Mouse (Mus musculus): ENCODE data around the gene Mrpl42. TPM values are rescaled to one million over a fixed set of nuclear protein-coding genes. Genes with fewer than 3 reads are reported as not detected.
A peak's percentile ranks its signal among the peaks of the same experiment; 100 is the strongest.

The Mrpl42 gene
- polyA plus RNA-seq, 1 experiment from 2014 or later: 358 TPM

DNA sequence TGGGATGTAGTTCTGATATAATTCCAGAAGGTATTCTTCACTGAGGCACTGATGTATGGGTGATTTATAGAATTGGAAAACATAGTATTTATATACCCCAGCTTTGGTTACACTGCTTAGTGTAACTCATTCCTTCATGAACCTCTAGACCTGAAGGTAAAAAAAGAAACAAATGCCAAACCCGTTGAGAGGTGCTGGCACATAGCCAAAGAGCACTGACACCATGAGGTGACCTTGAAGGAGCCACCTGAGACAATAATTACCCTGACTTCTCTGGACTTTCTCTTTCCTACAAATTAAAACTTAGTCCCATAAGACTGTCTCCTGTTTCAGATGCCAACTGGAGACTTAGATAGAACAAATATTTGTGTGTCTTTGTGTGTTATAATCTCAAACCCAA lies 2.6 kb upstream of the Mrpl42 start:
- 19% methylated on average over 1 of the region's 1 CpGs for WGBS
- no peaks in the 10 kb centered on the region for H3K9me3 ChIP-seq (ENCODE audit: low read depth, low read length)
- peaks cover 2% of the 10 kb centered on the region; the same call in 1 of the 2 replicates for H3K4me1 ChIP-seq (ENCODE audit: insufficient read depth)
- ATAC-seq (ENCODE audit: insufficient read depth): no peak
- no peaks in the 10 kb centered on the region for H3K27me3 ChIP-seq (ENCODE audit: insufficient read depth, low read length)
- H3K9ac ChIP-seq: no peak overlapping the region
- TF ChIP-seq CTCF (IDR thresholded peaks at IDR 0.05; ENCODE audit: low read depth): no peak
- no peaks in the 10 kb centered on the region for H3K36me3 ChIP-seq (ENCODE audit: insufficient read depth)
- no peak overlapping the region for H3K27ac ChIP-seq (ENCODE audit: low read depth)
- DNase-seq: peak; percentile 22
- H3K4me3 ChIP-seq (ENCODE audit: low read depth, low read length): no peak overlapping the region
- no peak overlapping the region for H3K4me2 ChIP-seq

- Histone ChIP-seq H3K27ac (ENCODE audit: low read depth) (no peak overlapping the region), H3K36me3 (ENCODE audit: insufficient read depth) (no peaks in the 10 kb centered on the region), H3K4me3 (ENCODE audit: low read depth, low read length) (no peak overlapping the region), H3K27me3 (ENCODE audit: insufficient read depth, low read length) (no peaks in the 10 kb centered on the region), H3K4me2 (no peak overlapping the region), H3K9me3 (ENCODE audit: low read depth, low read length) (no peaks in the 10 kb centered on the region), H3K9ac (no peak overlapping the region), H3K4me1 (ENCODE audit: insufficient read depth) (peaks cover 2% of the 10 kb centered on the region; the same call in 1 of the 2 replicates)
- no peak for DNase-seq
- 79% methylated on average over 14 of the region's 14 CpGs for WGBS
- ATAC-seq (ENCODE audit: insufficient read depth): no peak
- TF ChIP-seq CTCF (IDR thresholded peaks at IDR 0.05; ENCODE audit: low read depth): no peak
Observed at GRCm38 (mm10) chr10:95503443-95504235, 1.9 kb upstream of the Mrpl42 start.

DNA sequence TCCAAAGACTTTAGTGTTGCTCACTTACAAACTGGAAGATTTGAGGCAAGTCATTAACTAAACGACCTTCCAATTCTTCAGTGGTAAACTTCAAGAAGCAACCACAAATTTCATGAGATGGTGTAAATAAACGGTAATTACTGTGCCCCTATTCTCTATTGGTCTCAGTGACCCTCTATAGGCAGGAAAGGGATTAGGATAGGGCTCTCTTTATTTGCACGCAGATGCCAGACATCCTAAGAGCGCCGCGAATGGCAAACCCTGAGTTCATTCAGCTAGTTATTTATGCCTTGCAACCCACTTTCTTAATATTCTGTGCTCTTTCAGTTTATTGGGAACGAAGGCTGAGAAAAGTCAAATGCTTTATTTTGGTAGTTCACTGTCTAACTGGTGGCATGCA lies 707 bp downstream of the Mrpl42 start:
- 3% methylated on average over 7 of the region's 7 CpGs for WGBS

DNA sequence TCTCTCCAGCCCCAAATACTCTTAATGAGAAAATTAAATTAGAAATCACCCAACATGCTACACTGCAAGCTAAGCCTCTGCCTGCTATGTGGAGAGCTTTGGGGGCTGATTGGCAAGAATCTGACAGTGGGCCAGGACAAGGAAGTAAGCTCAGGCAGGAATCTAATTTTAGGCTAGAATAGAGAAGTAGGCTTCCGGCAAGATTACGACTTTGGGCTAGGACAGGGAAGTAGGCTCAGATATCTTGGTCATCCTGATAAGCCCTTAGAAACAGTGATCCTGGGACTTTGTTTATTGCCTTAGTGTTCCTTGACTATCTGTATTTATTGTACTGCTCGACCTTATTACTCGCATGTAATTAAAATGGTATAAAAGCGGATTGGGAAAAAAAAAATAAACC lies 7.5 kb downstream of the Mrpl42 start:
- H3K9me3 ChIP-seq (ENCODE audit: low read depth, low read length): no peaks in the 10 kb centered on the region
- ATAC-seq (ENCODE audit: insufficient read depth): no peak
- H3K36me3 ChIP-seq (ENCODE audit: insufficient read depth): peaks cover 78% of the 10 kb centered on the region
- DNase-seq: no peak
- TF ChIP-seq CTCF (IDR thresholded peaks at IDR 0.05; ENCODE audit: low read depth): no peak
- H3K27me3 ChIP-seq (ENCODE audit: insufficient read depth, low read length): no peaks in the 10 kb centered on the region
- H3K4me1 ChIP-seq (ENCODE audit: insufficient read depth): no peaks in the 10 kb centered on the region
- 88% methylated on average over 5 of the region's 5 CpGs for WGBS
- H3K9ac ChIP-seq: no peak overlapping the region
- no peak overlapping the region for H3K4me2 ChIP-seq
- no peak overlapping the region for H3K4me3 ChIP-seq (ENCODE audit: low read depth, low read length)
- H3K27ac ChIP-seq (ENCODE audit: low read depth): no peak overlapping the region

More for the DNA sequence above, 707 bp downstream of the Mrpl42 start:
- H3K27ac ChIP-seq (ENCODE audit: low read depth): peak overlapping the region; percentile 85
- peaks cover 13% of the 10 kb centered on the region for H3K36me3 ChIP-seq (ENCODE audit: insufficient read depth)
- H3K27me3 ChIP-seq (ENCODE audit: insufficient read depth, low read length): no peaks in the 10 kb centered on the region
- H3K4me1 ChIP-seq (ENCODE audit: insufficient read depth): peaks cover 2% of the 10 kb centered on the region; the same call in 1 of the 2 replicates
- H3K4me3 ChIP-seq (ENCODE audit: low read depth, low read length): peak overlapping the region; percentile 86
- no peaks in the 10 kb centered on the region for H3K9me3 ChIP-seq (ENCODE audit: low read depth, low read length)
- H3K4me2 ChIP-seq: peak overlapping the region; percentile 68
- no peak for TF ChIP-seq CTCF (IDR thresholded peaks at IDR 0.05; ENCODE audit: low read depth)
- DNase-seq (peak; percentile 45), ATAC-seq (ENCODE audit: insufficient read depth) (no peak)
- peak overlapping the region; percentile 83 for H3K9ac ChIP-seq

GRCm38 (mm10) chr10:95489653-95490052 lies 12.1 kb downstream of the Mrpl42 start:
- no peaks in the 10 kb centered on the region for H3K27me3 ChIP-seq (ENCODE audit: insufficient read depth, low read length)
- no peak for ATAC-seq (ENCODE audit: insufficient read depth)
- no peaks in the 10 kb centered on the region for H3K9me3 ChIP-seq (ENCODE audit: low read depth, low read length)
- peak; percentile 38 for DNase-seq
- H3K36me3 ChIP-seq (ENCODE audit: insufficient read depth): peaks cover 94% of the 10 kb centered on the region
- H3K4me3 ChIP-seq (ENCODE audit: low read depth, low read length): no peak overlapping the region
- no peak overlapping the region for H3K27ac ChIP-seq (ENCODE audit: low read depth)
- no peak overlapping the region for H3K9ac ChIP-seq
- H3K4me1 ChIP-seq (ENCODE audit: insufficient read depth): no peaks in the 10 kb centered on the region
- WGBS: 69% methylated on average over 2 of the region's 2 CpGs
- no peak overlapping the region for H3K4me2 ChIP-seq
- peak; percentile 48 for TF ChIP-seq CTCF (IDR thresholded peaks at IDR 0.05; ENCODE audit: low read depth)

DNA sequence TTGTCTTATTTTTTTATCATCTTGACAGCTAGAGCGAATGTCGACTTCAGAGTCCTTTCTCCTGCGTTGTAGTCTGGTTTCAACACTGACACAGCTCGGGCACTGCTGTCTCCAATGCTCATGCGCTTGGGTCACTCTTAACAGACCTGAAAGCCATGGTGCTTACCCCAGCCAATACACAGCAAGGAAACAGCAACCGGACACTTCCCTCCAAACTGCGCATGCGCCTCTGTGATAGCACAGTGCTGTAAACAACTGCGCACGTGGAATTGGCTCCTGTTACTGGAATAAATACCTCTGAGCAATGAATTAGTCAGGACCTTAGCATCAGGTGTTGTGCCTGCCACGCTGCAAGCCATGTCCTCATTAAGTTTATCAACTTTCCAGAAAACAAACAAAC lies 24.2 kb downstream of the Mrpl42 start:
- DNase-seq: no peak
- no peak overlapping the region for H3K4me2 ChIP-seq
- H3K27me3 ChIP-seq (ENCODE audit: insufficient read depth, low read length): no peaks in the 10 kb centered on the region
- H3K9ac ChIP-seq: no peak overlapping the region
- peaks cover 8% of the 10 kb centered on the region for H3K36me3 ChIP-seq (ENCODE audit: insufficient read depth)
- H3K4me1 ChIP-seq (ENCODE audit: insufficient read depth): no peaks in the 10 kb centered on the region
- no peak for ATAC-seq (ENCODE audit: insufficient read depth)
- 79% methylated on average over 11 of the region's 11 CpGs for WGBS
- no peak overlapping the region for H3K4me3 ChIP-seq (ENCODE audit: low read depth, low read length)
- no peaks in the 10 kb centered on the region for H3K9me3 ChIP-seq (ENCODE audit: low read depth, low read length)
- no peak overlapping the region for H3K27ac ChIP-seq (ENCODE audit: low read depth)
- no peak for TF ChIP-seq CTCF (IDR thresholded peaks at IDR 0.05; ENCODE audit: low read depth)

DNA sequence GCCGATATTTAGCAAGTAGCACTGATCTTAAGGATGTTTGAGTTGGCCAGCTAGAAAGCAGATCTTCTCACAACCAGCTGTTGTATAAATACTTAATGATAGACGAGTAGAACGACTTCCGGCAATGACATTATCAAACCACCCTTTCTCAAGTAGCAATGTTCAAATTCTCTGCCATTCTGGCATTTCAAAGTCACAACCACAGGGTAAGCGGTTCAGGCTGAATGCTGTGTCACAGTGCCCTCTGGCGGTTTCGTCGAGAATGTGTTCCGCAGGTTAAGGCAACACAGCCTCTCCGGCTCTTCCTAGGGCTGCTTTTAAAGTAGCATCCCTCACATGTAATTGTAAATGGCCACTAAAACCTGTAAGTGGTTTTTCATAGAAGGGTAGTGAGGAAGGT lies 25.8 kb downstream of the Mrpl42 start:
- Histone ChIP-seq H3K27me3 (ENCODE audit: insufficient read depth, low read length) (no peaks in the 10 kb centered on the region), H3K9me3 (ENCODE audit: low read depth, low read length) (no peaks in the 10 kb centered on the region), H3K4me2 (no peak overlapping the region), H3K4me1 (ENCODE audit: insufficient read depth) (no peaks in the 10 kb centered on the region), H3K36me3 (ENCODE audit: insufficient read depth) (0 out of 2 replicates have a peak, but pooled peaks cover 2% of the 10 kb centered on the region), H3K4me3 (ENCODE audit: low read depth, low read length) (no peak overlapping the region), H3K9ac (no peak overlapping the region), H3K27ac (ENCODE audit: low read depth) (no peak overlapping the region)
- peak; percentile 96 for DNase-seq
- peak; percentile 96 for TF ChIP-seq CTCF (IDR thresholded peaks at IDR 0.05; ENCODE audit: low read depth)
- ATAC-seq (ENCODE audit: insufficient read depth): peak; percentile 83
- 5% methylated on average over 10 of the region's 10 CpGs for WGBS

Data from lung, embryonic 14.5 days (tissue).